Mouse (Mus musculus) yolk sac, embryonic 10.5 days (tissue): ENCODE measurements around the gene Hopx.

Experiments used
- DNase-seq: peaks from one replicate; pipeline ENCODE4 v3.0.0-alpha.2; 2017; ENCODE audit warnings: low spot score

Hopx gene

DNA sequence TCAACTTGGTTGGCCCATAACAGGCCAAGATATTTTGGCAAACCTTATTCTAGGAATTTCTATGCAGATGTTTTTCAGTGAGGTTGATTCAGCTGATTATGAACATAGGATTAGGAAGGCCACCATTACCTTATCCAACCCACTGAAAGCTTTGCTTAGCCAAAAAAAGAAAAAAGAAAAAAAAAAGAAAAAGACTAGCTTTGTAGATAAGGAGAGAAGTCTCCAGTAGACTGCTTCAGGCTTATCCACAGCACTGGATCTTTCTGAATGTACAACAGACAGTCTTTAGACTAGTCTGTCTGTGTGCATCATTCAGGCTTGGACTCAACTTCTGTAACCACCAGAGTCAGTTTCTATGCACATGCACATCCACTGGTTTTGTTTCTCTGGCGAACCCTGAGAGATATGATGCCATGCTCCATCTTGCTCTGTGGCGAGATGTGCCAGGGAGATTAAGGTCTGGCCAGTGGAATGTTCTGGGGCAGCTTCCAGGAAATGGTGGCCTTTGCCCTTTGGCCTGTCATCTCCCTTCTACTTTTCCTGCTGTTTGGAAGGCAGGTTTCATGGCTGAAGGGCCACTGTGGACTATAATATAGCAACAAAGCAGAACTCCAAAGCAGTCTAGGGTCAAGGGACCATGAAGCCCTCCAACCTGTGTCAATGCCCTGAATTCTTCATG is 17.7 kb upstream of the Hopx start:
- no peak for DNase-seq

DNA sequence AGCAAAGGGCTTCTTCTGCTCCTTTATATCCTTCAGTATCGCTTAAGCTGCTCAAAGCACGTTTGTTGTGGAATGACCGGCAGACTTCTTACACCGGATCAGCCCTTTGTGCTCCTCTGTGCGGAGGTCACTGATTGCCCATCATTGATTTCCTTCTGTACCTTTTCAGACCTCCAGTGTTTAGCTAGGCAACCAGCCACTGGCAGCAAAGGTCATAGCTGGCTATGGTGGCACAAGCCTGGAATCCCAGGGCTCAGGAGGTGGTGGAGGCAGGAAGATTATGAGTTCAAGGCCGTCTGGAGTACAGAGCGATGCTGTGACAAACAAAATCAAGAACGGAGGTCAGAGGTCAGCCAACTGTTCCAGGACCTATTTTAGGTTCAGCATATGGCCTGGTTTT is 17.0 kb upstream of the Hopx start:
- no peak for DNase-seq

DNA sequence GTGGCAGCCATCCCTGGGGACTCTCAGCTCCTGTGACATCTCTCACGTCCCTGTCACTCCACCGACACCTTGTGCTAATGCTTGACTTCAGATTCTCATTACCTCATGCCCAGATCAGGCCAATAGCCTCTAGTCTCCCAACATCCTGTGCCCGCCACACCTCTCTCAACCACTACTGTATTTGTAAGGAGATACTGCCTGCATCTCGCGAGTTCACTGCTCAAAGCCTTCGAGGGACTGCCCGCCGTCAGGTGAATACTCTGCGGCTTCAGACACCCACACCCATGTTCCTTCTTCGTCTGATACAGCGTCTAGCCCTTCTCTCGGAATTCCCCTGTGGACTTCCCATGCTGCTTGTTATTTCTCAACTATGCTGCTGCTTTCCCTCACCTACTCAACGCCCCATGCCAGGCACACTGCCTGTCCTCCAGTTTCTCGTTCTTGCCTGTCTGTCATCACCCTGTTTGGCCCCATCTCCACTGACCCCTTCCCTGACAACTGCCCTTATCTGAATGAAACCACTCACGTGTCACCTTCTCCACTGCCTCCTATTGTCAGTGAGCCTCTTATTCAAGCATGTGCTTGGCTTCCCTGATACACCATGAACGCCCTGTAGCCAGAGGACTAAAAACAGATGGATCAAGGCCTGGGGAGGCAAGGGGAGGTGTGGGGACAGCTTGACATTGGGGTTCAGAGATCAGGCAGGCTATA is 15.5 kb upstream of the Hopx start:
- DNase-seq: peak; percentile 32

DNA sequence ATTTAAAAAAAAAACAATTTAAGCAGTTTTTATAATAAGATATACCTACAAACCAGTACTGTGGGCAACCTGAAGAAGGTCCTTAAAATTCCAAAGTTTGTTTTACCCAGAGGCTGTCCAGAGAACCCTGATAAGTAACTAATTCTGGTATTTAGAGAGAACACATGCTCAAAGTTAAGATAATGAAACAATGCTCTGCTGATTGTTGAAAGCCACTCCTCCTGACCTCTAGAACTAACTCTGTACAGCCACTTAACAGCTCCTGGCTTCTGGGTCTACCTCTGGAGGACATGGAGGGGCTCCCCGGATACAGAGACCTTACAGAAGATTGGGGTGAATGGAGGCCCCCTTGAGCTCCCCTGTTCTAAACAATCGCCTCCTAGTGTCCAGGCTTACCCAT is 15.0 kb upstream of the Hopx start:
- DNase-seq: no peak

DNA sequence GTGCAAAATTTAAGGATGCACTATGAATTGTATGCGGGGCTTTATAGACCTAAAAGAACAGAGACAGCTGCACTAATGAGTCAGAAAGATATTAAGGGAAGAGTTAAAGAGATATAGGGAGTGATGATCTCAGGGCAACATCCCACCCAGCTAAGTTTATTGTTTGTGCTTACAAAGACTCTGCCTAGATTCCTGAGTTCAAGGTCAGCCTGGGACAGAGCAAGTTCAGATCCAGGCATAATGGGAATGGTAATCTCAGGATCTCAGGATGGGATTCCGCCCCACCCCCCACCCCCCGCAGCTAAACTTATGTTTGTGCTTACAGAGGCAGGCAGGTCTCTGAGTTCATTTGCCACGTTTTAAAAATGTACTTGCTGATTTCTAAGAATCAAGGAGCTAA is 13.9 kb upstream of the Hopx start:
- DNase-seq: no peak

DNA sequence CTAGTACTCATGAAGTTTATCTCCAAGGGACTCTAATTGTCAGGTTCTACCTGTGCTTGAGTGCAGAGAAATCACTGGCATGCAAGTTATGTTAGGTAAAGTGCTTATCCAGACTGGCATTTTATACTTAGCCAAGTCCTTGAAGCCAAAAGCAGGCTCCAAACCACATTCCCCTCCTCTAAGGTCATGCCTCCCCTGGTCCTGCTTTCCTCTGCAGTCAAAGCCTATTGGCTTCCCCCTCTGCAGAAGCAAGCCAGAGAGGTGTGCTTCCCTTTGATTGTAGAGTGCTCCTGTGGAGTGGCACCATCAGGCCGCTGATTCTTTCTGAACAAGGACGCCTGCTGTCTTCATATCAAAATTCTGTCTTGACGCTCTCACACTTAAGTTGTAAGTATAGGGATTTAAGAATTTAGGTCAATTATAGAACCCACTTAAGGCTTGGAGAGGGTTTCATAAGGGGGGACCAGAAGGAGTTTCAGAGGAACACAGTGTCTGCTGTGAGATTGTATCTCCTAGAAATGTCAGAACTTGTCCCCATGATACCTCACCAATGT is 11.6 kb upstream of the Hopx start:
- no peak for DNase-seq

DNA sequence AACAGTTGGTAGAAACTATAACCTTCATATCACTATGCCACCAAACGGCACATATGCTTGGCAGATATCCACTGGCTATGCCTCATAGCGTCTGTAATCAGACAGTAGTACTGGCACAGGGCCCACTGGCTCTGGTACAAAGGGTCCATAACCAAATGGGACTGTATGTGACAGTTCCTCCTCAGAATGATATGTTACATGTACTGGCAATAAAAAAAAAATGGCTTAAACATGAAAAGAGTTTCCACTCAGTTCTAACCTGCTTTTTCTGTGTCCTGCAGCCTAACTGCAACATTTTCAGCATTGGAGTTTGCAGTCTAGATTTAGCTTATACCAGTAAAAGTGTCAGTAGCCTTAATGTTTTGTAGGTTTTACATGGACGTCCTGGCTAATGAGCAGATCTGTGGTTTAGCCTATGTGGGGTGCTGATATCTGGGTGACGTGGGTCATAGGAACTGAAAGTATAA is 9.9 kb upstream of the Hopx start:
- DNase-seq: no peak

DNA sequence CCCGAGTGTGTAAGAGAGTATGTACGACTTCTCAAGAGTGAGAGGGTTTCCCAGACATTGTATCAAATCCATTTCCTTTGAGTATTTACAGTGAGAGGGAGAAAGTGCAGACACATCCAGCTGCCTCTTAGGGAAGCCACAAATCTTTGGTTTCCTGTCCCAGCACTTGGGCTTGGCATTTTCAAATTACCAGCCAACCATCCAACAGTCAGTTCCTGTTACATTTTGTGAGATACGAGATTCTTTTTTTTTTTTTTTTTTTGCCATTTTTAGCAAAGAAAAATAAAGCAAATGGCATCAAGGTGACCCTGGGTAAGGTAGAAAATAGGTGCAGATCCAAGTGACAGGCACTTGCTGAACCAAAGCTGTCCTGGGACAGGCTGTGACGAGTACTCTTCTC is 9.2 kb upstream of the Hopx start:
- DNase-seq: no peak

DNA sequence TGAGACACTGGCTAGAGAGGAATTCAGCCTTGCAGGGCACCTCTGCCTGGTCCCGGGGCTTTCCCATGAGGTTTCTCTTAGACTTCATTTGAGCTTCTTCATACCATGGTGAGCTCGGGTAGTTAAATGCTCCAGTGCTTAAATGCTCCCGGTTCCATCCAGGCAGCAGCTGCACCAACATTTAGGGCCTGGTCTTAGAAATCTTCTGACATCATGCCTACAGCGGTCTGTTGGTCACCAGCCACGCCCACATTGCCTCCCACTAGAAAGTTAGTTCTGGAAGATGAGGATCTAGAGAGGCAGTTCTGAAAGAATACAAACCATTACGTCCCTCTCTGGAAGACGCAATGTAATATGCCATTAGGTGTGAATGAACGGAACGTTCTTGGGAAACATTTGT is 8.7 kb upstream of the Hopx start:
- DNase-seq: no peak

DNA sequence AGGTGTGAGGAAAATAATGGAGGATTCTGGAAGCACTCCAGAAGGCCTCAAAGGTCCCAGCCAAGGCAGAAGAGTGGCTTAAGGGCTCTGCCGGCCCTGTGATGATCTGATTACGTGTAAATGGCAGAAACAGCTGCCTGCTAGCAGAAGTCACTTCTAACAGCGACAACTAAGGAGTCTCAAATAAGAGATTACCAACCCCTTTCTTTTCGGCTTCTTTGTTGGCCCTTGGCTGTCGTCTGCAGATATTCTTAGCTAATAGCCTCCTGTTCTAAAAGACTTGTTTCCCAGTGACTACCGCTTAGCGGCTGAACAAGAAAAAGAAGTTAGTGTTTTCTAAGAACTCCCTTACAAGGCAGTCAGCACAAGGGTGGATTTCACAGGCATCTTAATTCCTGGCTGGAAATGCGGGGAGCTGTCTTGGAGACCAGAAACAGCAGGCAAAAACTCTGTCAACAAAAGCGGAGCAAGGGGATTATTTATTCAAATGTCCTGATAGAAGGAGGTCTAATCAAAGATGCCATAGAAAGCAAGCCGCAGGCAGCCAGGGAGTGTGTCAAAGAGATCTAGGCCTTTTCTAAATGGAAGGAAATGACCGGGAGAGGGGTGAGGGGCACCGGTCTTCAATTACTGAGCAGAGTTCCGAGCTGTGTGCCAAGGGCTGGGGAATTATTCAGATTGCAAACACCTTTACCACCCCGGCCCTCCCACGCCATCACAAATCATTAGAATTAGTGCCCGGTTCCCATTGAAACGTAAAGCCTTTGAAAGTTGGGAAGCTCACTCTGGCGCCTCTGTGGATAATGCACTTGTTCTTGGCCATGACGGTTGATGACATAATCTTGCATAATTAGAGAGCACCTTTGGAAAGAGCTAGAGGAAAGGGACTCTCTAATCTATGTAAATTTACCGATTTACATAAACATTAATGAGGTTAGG is 7.6 kb upstream of the Hopx start:
- no peak for DNase-seq

DNA sequence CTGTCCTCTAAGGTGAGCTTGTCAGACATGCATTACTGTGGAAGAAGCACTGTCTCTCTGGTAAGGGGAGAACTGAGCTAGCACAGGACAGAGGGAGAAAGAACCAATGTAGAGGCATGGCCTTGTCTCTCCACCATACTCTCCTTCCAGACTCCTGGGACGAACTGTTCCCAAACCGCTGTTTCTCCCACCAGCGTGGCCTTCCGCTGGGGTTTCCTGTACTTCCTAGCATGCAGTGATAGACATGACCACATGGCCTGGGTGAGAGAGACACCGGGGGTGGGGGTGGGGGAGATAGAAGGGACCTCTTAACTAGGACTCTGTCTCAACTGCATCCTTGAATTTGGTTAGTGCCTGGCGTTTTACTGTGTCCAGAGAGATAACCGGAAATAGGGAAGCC is 5.8 kb upstream of the Hopx start:
- no peak for DNase-seq

DNA sequence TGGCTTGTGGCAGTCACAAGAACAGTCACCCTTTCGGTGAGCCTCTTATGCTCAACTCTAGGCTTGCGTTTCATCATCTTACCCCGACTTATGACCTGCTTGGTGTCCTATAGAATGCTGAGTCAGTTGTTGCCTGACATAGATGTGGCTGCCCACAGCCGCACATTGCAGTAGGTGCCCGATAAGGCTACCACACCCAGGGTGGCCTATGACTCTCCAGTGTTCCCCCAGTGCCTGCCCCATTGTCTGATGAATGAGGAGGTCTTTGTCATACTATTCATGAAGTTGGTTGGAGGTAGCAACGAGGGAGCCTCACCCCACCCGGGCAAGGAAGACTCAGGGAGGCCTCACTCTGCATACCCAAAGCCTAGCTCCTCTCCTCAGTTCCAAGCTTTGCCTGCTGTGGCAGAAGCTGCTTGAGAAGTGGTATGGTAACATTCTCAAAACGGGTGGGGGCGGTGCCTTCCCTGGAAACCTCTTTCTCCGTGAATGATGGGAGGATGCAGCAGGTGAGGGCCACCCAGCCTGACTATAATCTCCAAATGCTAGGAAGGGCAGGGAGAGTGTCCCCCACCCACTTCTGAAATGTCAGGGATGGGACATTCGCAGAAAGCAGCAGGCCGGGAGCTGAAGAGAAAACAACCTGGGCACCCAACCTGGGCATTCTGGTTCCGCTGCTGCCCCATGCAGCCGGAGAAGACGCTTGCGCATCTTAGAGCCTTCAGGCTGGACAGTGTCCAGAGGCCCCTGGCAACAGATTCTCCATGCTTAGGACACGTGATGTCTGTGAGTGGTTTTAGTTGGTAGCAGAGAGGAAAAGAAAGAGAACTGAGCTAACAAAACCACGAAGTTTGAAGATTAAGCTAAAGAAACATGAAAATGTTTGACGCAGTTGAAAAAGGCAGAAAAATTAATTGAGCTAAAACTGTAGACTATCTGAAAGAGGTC is 4.8 kb upstream of the Hopx start:
- DNase-seq: no peak

DNA sequence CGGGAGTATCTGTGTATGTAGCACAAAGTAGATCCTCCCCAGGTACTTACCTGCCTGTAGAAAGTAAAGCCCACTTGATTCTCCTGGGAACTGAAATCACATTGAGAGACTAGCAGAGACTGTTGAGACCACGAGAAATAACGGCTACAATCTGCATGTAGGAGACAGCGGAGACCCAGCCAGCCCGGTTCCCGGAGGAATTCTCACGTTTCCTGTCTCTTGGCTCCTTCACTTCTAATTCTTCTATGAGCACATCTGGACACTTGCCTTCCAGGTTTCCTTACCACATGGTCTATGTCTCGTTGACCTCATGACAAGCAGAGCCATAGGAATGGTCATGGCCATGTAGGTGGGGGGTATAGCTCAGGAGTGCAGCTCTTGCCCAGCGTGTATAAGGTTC is 811 bp upstream of the Hopx start:
- no peak for DNase-seq

DNA sequence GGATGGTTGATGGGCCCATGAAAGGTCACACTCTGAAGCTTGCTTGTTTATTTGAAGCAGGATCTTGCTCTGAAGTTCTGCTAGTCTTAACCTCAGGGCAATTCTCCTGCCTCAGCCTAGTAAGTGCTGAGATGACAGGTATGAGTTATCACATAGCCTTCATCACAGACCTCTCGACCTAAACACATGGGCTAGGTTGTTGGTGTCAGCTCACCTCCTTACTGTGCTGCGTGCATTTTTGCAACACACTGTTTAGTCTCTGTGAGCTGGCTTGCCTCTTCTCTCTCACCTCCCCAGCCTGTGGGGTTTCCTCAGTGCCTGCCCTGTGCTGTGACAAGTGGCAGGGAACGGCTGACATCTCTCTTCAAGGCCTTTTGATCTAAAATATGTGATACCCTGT is 1.1 kb downstream of the Hopx start:
- no peak for DNase-seq

DNA sequence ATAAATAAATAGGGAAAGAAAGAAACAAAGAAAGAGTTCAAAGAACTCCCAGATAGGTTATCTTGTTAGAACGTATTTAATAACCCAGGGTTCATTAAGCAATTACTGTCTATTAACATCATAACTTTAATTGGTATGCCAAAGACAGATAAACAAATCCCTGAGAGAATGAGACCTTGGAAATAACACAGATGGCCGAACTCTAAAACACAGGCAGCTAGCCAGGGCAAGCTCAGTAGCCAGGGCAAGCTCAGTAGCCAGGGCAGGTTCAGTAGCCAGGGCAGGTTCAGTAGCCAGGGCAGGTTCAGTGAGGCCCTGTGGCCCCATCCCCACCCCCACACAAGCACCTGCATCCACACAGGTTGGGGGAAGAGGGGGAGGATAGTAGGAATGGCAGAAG is 2.9 kb downstream of the Hopx start:
- no peak for DNase-seq

DNA sequence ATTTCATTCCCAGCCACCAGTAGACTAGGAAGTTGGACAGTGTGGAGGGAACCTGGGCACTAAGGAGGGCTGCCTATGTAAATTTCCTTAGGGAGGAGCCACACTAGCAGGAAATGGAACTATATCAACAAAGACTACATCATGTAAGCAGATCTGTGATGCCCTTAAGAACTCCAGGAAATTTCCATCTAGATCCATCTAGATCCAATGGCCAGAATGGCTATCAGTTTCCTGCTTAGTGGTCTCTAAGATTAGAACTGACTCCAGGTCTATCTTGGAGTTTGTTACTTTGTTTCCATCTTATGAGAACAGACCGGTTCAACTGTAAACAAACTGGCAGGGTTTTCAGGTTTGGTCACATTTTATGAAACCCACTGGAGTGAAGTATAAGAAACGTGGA is 5.1 kb downstream of the Hopx start:
- DNase-seq: no peak

DNA sequence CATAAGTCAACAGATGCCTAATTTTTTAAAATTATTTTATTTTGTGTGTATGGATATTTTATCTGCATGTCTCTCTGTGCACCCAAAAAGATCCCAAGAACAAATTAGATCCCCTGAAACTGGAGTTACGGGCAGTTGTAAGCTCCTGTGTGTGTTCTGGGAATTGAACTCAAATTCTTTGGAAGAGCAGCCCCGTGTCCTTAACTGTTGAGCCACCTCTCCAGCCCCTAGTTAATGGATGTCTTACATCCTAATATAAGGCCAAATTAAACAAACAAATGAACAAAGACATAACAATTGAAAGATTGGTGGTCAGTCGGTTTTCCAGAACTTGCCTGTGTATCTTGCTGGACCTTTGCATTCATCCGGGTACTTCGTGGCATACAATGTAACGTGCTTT is 6.1 kb downstream of the Hopx start:
- no peak for DNase-seq

DNA sequence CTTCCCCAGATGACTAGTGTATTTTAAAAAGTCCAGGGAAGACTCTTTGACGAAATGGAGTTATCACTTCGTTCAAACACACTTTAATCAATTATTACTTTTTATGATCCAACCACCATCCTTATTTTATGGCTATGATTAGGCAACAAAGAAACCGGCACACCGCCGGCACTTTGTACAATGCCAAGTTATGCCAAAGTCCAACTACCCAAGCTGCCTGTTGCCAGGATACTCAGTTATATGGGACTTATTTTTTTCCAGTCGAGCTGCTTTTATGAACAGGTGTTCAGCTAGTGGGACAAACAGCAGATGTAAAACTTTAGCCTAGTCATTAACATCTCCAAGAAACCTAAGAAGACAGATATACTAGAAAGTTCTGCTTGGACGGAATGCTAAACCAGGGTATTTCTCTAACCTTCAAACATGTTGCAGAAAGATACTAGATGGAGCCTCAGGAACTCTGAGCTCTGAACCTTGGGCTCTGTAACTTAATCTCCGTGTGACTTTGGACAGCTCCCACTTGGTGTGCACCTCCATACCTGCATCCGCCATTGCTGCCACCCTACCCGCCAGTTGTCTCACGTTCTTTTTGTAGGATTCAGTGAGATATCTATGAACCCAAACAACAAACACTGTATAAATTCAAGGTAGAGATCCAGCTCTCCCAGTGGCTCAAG is 7.6 kb downstream of the Hopx start:
- no peak for DNase-seq

DNA sequence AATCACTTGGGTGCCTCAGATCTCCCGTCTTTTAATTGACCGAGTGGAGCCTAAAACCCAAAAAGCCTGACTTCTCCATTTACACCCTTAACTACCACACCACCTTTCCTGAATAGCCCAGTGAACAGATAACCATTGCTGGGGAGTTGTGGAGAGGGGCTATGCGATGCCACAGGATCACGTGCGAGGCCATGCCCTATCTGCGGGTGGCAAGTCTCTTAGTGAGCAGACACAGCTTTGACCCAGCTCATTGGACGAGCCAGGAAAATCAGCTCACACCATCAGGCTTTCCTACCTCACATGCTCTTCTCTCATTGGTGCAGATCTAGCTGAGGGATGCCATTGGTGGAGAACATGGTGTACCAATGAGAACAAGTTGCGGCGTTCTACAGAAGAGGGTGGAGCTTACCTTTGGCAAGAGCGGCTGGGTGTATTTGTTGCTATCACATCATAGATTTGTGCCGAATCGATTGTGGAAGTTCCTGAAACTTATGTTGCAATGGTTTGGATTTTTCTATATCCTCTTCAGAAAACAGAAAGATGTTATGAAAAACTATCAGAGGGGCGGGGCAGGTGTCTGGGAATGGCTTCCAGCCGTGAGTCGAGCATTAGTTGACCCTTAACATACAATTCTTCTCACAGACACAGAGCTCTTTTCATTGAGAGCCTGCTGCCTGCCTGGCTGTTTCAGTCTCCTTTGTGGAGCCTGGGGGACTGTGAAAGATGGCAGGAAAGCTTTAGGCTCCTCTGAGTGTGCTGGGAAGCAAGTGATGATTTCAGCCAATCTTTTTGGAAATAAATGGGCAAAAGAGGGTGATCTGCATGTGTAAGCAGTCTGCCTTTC is 12.2 kb downstream of the Hopx start:
- DNase-seq: no peak

DNA sequence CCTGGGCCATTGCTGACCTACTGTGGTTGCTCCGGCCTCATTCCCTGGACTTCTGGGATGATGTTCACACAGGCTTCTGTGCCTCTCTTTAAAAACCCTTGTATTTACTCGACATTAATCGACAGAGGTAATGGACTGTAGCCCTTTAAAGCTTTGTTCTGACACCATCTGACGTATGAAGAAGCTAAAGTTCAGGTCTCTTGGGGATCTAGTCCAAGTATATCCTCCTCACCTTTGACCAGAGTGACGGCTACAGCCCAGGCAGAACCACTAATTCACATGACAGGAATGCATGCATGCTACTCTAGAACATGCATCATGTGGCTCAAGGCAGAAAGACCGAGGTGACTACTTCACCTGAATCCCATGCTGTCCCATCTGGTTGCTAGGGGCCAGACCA is 14.2 kb downstream of the Hopx start:
- DNase-seq: no peak
